Mouse (Mus musculus): ENCODE measurements around the gene Pih1d1. TPM values are rescaled to one million over a fixed set of nuclear protein-coding genes. Genes with fewer than 3 reads are reported as not detected.

The Pih1d1 gene
- total and polyA plus RNA-seq, 2 experiments from 2014 or later, result 79.3 to 124 TPM

DNA sequence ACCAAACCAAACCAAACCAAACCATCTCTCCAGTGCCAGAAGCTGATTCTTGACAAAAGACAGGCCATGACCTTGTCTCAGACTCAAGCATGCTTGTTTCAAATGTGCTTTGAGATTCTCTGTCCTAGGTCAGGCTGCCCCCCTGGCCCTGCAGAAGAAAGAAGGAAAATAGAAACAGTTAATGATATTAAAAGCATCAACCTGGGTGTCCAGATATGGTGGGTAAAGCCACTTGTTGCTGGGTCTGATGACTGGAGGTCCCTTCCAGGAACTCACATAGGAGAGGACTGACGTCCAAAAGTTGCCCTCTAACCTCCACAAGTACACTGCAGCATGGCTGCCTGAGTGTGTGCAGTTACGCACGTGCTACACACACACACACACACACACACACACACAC is 6.8 kb downstream of the Pih1d1 start:
- DNase-seq (ENCODE audit: low spot score), result no peak
- H3K4me2 ChIP-seq (ENCODE audit: low read depth, low read length), result no peak overlapping the region
- ATAC-seq, result no peak
- WGBS, result 94% methylated on average over 3 of the region's 3 CpGs
- no peak overlapping the region for H3K4me3 ChIP-seq (ENCODE audit: low read length)
- no peak overlapping the region for H3K9ac ChIP-seq (replicated peaks; ENCODE audit: low read length)
- TF ChIP-seq CTCF (IDR thresholded peaks at IDR 0.05; ENCODE audit: low read depth), result no peak
- no peak overlapping the region for H3K27ac ChIP-seq
- no peaks in the 10 kb centered on the region; the same call in 1 of the 2 replicates for H3K4me1 ChIP-seq (ENCODE audit: insufficient read depth, low read length)
- H3K9me3 ChIP-seq (ENCODE audit: low read length), result no peaks in the 10 kb centered on the region
- H3K36me3 ChIP-seq (ENCODE audit: insufficient read depth, low read length), result 0 out of 2 replicates have a peak, but pooled peaks cover 4% of the 10 kb centered on the region
- H3K27me3 ChIP-seq (ENCODE audit: insufficient read depth, low read length), result peaks cover 10% of the 10 kb centered on the region

DNA sequence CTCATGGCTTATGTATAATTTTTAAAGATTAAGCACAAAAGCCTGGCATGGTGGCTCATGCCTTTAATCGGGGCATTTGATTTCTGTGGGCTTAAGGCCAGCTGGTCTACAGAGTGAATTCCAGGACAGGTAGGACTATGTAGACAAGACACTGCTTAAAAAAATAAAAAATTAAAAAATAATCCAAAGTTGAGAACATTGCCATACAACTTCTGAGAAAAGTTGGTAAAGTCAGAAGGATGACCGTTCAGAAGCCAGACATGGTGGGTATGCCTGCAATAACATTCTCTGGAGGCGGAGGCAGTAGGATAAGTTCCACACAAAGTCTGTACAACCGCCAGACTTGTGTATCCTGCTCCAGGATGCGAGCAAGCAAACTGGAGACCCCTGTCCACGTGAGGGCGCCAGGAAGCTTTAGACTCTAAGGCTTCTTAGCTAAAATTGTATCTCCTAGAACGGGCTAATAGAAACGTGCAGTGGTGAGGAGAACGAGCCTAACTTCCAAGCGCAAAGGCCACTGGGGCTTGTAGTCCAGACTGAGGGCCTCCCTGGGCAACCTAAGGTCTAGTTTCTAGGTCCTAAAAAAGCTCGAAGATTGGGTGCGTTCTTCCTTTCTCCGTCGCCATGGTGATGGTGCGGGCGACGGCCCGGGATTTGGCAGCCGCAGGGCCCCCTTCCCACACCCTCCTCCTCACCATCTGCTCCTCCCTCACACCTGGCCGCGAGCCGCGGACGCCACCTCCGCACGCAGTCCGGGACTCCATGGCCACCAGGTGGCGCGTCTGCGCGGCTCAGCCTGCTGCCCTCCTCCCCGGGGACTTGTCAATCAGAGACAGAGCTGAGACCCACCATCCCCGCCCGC is 7.7 kb downstream of the Pih1d1 start:
- DNase-seq (ENCODE audit: low spot score) (peak; percentile 95), ATAC-seq (peak; percentile 94)
- H3K4me2 ChIP-seq (ENCODE audit: low read depth, low read length), result peak overlapping the region; percentile 63
- WGBS, result 4% methylated on average over 33 of the region's 35 CpGs
- 0 out of 2 replicates have a peak, but pooled peaks cover 4% of the 10 kb centered on the region for H3K36me3 ChIP-seq (ENCODE audit: insufficient read depth, low read length)
- H3K4me3 ChIP-seq (ENCODE audit: low read length), result peak overlapping the region; percentile 33
- peaks cover 13% of the 10 kb centered on the region for H3K27me3 ChIP-seq (ENCODE audit: insufficient read depth, low read length)
- peak; percentile 79 for TF ChIP-seq CTCF (IDR thresholded peaks at IDR 0.05; ENCODE audit: low read depth)
- H3K9ac ChIP-seq (replicated peaks; ENCODE audit: low read length), result peak overlapping the region; percentile 38; the same call in 1 of the 2 replicates
- H3K27ac ChIP-seq, result 0 out of 2 replicates have a peak overlapping the region, but pooled peaks have one; percentile 32
- H3K9me3 ChIP-seq (ENCODE audit: low read length), result no peaks in the 10 kb centered on the region
- H3K4me1 ChIP-seq (ENCODE audit: insufficient read depth, low read length), result no peaks in the 10 kb centered on the region; the same call in 1 of the 2 replicates

DNA sequence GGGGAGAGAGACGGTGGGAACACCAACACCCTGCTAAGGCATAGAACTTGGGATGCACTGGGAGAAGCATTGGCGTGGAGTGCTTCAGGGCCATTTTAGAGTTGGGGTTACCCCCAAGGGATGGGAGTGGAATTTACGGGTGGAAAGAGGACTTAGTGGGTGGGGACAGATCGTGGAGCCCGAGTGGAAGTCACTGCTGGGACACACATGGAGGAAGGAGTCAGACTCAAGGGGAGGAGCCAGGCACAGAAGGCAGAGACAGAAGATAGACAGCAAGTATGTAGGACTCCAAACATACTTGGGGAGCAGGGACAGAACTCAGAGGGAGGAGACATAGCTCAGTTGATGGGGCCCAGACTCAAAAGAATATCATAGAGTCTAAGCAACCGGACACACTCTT is 8.4 kb downstream of the Pih1d1 start:
- Histone ChIP-seq H3K9me3 (ENCODE audit: low read length) (no peaks in the 10 kb centered on the region), H3K36me3 (ENCODE audit: insufficient read depth, low read length) (0 out of 2 replicates have a peak, but pooled peaks cover 4% of the 10 kb centered on the region), H3K27me3 (ENCODE audit: insufficient read depth, low read length) (peaks cover 18% of the 10 kb centered on the region), H3K4me2 (ENCODE audit: low read depth, low read length) (peak overlapping the region; percentile 63), H3K27ac (0 out of 2 replicates have a peak overlapping the region, but pooled peaks have one; percentile 32), H3K4me3 (ENCODE audit: low read length) (peak overlapping the region; percentile 33), H3K9ac (replicated peaks; ENCODE audit: low read length) (peak overlapping the region; percentile 38; the same call in 1 of the 2 replicates), H3K4me1 (ENCODE audit: insufficient read depth, low read length) (no peaks in the 10 kb centered on the region; the same call in 1 of the 2 replicates)
- no peak for ATAC-seq
- 29% methylated on average over 6 of the region's 6 CpGs for WGBS
- no peak for DNase-seq (ENCODE audit: low spot score)
- no peak for TF ChIP-seq CTCF (IDR thresholded peaks at IDR 0.05; ENCODE audit: low read depth)

DNA sequence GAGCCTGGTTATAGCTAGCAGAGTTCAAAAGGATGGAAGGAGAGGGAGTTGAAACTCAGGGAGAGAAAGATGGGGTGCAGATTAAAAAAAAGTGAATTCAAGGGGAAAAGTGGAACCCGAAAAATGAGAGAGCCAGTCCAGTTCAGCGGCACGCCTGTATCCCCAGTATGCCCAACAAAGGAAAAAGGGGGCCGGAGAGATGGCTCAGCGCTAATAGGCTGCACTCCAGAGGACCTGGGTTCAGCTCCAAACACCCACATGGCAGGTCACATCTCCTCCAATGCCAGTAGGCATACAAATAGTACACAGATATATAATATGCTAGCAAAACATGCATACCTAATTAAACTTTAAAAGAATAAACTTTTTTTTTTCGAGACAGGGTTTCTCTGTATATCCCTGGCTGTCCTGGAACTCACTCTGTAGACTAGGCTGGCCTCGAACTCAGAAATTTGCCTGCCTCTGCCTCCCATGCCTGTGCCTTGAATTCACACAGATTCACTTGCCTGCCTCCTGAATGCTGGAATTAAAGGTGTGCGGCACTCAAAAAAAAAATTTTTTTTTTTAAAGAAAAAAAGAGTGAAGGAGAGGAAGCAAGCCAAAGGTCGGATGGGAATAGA is 9.0 kb downstream of the Pih1d1 start:
- no peak for TF ChIP-seq CTCF (IDR thresholded peaks at IDR 0.05; ENCODE audit: low read depth)
- H3K36me3 ChIP-seq (ENCODE audit: insufficient read depth, low read length), result 0 out of 2 replicates have a peak, but pooled peaks cover 4% of the 10 kb centered on the region
- H3K27ac ChIP-seq, result no peak overlapping the region
- no peak overlapping the region for H3K4me3 ChIP-seq (ENCODE audit: low read length)
- WGBS, result 75% methylated on average over 9 of the region's 9 CpGs
- no peaks in the 10 kb centered on the region for H3K9me3 ChIP-seq (ENCODE audit: low read length)
- no peak overlapping the region for H3K4me2 ChIP-seq (ENCODE audit: low read depth, low read length)
- ATAC-seq (no peak), DNase-seq (ENCODE audit: low spot score) (no peak)
- H3K4me1 ChIP-seq (ENCODE audit: insufficient read depth, low read length), result peaks cover 4% of the 10 kb centered on the region; the same call in 1 of the 2 replicates
- H3K27me3 ChIP-seq (ENCODE audit: insufficient read depth, low read length), result peaks cover 23% of the 10 kb centered on the region
- no peak overlapping the region for H3K9ac ChIP-seq (replicated peaks; ENCODE audit: low read length)

DNA sequence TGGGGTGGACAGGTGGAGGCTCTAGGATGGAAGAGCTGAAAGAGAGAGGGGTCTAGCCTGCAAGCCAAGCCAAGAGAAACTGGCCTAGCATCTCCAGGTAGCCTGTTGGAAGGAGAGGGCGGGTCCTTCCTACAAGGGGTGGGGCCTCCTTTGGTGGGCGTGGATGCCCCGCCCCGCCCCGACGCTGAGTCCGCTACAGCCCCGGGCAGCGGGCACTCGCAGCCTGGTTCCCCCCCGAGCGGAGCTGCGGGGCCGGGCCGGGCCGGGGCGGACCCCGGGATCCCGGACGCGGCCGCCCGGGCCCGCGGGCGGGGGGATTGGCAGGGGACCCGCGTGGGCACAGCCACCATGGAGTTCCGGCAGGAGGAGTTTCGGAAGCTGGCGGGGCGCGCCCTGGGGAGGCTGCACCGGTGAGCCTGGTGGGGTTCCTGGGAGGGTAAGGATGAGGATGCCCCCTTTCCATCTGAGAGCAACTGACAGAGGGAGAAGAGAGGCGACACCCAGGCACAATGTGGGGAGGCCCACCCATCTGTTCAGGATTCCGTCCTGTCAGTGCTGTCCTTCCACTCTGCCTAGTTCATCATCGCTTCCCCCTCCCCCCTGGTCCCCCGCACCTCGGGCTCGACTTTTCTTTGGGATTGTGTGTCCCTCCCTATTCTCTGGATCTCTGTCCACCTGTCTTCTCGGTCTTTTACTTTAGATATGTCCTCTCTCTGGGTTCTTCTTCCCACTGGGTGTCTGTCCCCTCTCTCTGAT is 9.8 kb downstream of the Pih1d1 start, which contains the start of gene Slc17a7:
Gene Slc17a7, plus strand, starts transcription at position 215 of the 756 bp plus-strand sequence.
- WGBS, result 3% methylated on average over 40 of the region's 41 CpGs
- DNase-seq (ENCODE audit: low spot score), result no peak

DNA sequence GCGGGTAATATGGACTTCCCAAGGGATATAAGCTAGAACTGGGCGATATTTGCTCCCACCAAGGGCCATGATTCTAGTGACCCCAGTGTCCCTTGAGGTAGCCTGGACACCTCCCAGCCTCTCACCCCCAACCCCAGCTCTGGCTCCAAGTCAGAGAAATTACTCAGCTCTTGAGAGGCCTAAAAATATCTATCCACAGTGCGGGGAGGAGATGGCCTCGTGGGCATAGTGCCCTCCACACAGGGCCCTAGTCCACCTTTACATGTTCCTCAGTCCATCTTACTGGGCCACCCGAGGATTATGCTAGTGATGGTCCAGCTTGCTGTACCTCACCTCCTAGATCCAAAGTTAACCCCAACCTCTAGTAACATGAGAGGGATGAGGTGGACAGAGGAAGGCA is 10.7 kb downstream of the Pih1d1 start:
- H3K4me1 ChIP-seq (ENCODE audit: insufficient read depth, low read length), result peaks cover 9% of the 10 kb centered on the region; the same call in 1 of the 2 replicates
- no peak overlapping the region for H3K4me3 ChIP-seq (ENCODE audit: low read length)
- no peaks in the 10 kb centered on the region for H3K9me3 ChIP-seq (ENCODE audit: low read length)
- DNase-seq (ENCODE audit: low spot score) (no peak), ATAC-seq (no peak)
- H3K27ac ChIP-seq, result no peak overlapping the region
- 67% methylated on average over 5 of the region's 5 CpGs for WGBS
- no peak for TF ChIP-seq CTCF (IDR thresholded peaks at IDR 0.05; ENCODE audit: low read depth)
- H3K4me2 ChIP-seq (ENCODE audit: low read depth, low read length), result no peak overlapping the region
- H3K36me3 ChIP-seq (ENCODE audit: insufficient read depth, low read length), result 0 out of 2 replicates have a peak, but pooled peaks cover 4% of the 10 kb centered on the region
- peaks cover 38% of the 10 kb centered on the region for H3K27me3 ChIP-seq (ENCODE audit: insufficient read depth, low read length)
- H3K9ac ChIP-seq (replicated peaks; ENCODE audit: low read length), result no peak overlapping the region

More for the DNA sequence above, 9.8 kb downstream of the Pih1d1 start, which contains the start of gene Slc17a7:
- Histone ChIP-seq H3K27ac (no peak within 1 kb of the TSS), H3K9ac (replicated peaks; ENCODE audit: low read length) (peak within 1 kb of the TSS; percentile 51), H3K36me3 (ENCODE audit: insufficient read depth, low read length) (0 out of 2 replicates have a peak, but pooled peaks cover 4% of the 10 kb centered on the region), H3K9me3 (ENCODE audit: low read length) (no peaks in the 10 kb centered on the region), H3K4me1 (ENCODE audit: insufficient read depth, low read length) (peaks cover 9% of the 10 kb centered on the region; the same call in 1 of the 2 replicates), H3K4me2 (ENCODE audit: low read depth, low read length) (peak within 1 kb of the TSS; percentile 58), H3K4me3 (ENCODE audit: low read length) (peak within 1 kb of the TSS; percentile 40), H3K27me3 (ENCODE audit: insufficient read depth, low read length) (peaks cover 31% of the 10 kb centered on the region)
- no peak for TF ChIP-seq CTCF (IDR thresholded peaks at IDR 0.05; ENCODE audit: low read depth)
- no peak for ATAC-seq
